Mouse (Mus musculus): ENCODE measurements around the gene Tmed9. TPM values are rescaled to one million over a fixed set of nuclear protein-coding genes. Genes with fewer than 3 reads are reported as not detected.

Gene Tmed9
- 100 to 1,000 TPM; 149 to 150 TPM for total RNA-seq (2021)
- long read RNA-seq, experiment 1, transcript Tmed9-201 (5 exons, 1,420 nt) = major isoform, 49 of 62 reads
- long read RNA-seq, experiment 1, partial matches to known transcripts = 12 of 62 reads
- long read RNA-seq, experiment 1, other reads (novel, unspliced or antisense) = 1 of 62 reads
- long read RNA-seq, experiment 2, transcript Tmed9-201 (5 exons, 1,420 nt) = major isoform, 78 of 88 reads
- long read RNA-seq, experiment 2, partial matches to known transcripts = 1 of 88 reads
- long read RNA-seq, experiment 2, other reads (novel, unspliced or antisense) = 9 of 88 reads

- DNase-seq (ENCODE audit: low spot score in 2 of 2) = no peak
Measured at GRCm38 (mm10) chr13:55573432-55573831, at the start of gene Tmed9. TSS of gene Tmed9 (plus strand) at chr13:55573732.

GRCm38 (mm10) chr13:55523951-55524600, 49.5 kb upstream of the Tmed9 start:
- DNase-seq (ENCODE audit: low spot score in 2 of 2) = no peak

GRCm38 (mm10) chr13:55525733-55526553, 47.6 kb upstream of the Tmed9 start:
- DNase-seq (ENCODE audit: low spot score in 2 of 2) = no peak

- DNase-seq (ENCODE audit: low spot score in 2 of 2) = no peak
Measured at GRCm38 (mm10) chr13:55527212-55527611, 46.3 kb upstream of the Tmed9 start.

GRCm38 (mm10) chr13:55527834-55528772, 45.4 kb upstream of the Tmed9 start:
- no peak for DNase-seq (ENCODE audit: low spot score in 2 of 2)

- DNase-seq (ENCODE audit: low spot score in 2 of 2) = no peak
Measured at GRCm38 (mm10) chr13:55529198-55529915, 44.2 kb upstream of the Tmed9 start, which contains the start of gene Dok3. TSS of gene Dok3 (minus strand) at chr13:55529296.

GRCm38 (mm10) chr13:55535191-55535590, 38.3 kb upstream of the Tmed9 start:
- no peak for DNase-seq (ENCODE audit: low spot score in 2 of 2)

- no peak for DNase-seq (ENCODE audit: low spot score in 2 of 2)
Measured at GRCm38 (mm10) chr13:55535796-55536193, 37.7 kb upstream of the Tmed9 start.

- DNase-seq (ENCODE audit: low spot score in 2 of 2) = peak; percentile 96 to 97
Measured at GRCm38 (mm10) chr13:55536194-55537175, 37.0 kb upstream of the Tmed9 start, which contains the start of gene Ddx41. TSS of gene Ddx41 (minus strand) at chr13:55536658.

- no peak for DNase-seq (ENCODE audit: low spot score in 2 of 2)
Measured at GRCm38 (mm10) chr13:55540933-55541332, 32.6 kb upstream of the Tmed9 start.

- no peak for DNase-seq (ENCODE audit: low spot score in 2 of 2)
Measured at GRCm38 (mm10) chr13:55542891-55543290, 30.6 kb upstream of the Tmed9 start.

GRCm38 (mm10) chr13:55543447-55543846, 30.1 kb upstream of the Tmed9 start:
- no peak for DNase-seq (ENCODE audit: low spot score in 2 of 2)

- no peak for DNase-seq (ENCODE audit: low spot score in 2 of 2)
Measured at GRCm38 (mm10) chr13:55544792-55545191, 28.7 kb upstream of the Tmed9 start.

GRCm38 (mm10) chr13:55547916-55548315, 25.6 kb upstream of the Tmed9 start:
- DNase-seq (ENCODE audit: low spot score in 2 of 2) = no peak

- DNase-seq (ENCODE audit: low spot score in 2 of 2) = no peak
Measured at GRCm38 (mm10) chr13:55548426-55548825, 25.1 kb upstream of the Tmed9 start.

GRCm38 (mm10) chr13:55549061-55549460, 24.5 kb upstream of the Tmed9 start:
- no peak for DNase-seq (ENCODE audit: low spot score in 2 of 2)

GRCm38 (mm10) chr13:55555921-55556320, 17.6 kb upstream of the Tmed9 start:
- no peak for DNase-seq (ENCODE audit: low spot score in 2 of 2)

GRCm38 (mm10) chr13:55557499-55557898, 16.0 kb upstream of the Tmed9 start:
- no peak for DNase-seq (ENCODE audit: low spot score in 2 of 2)

Data from gastrocnemius, postnatal 4 days (tissue).